Mouse (Mus musculus) forebrain, embryonic 11.5 days (tissue): ENCODE data around the gene Bcl9. TPM values are rescaled to one million over a fixed set of nuclear protein-coding genes. Genes with fewer than 3 reads are reported as not detected.

Experiments
- ATAC-seq: fragments of 200-750 bp; cut with Nextera tagmentation; replicated peaks from 2 replicates; pipeline ENCODE4 v1.8.0; 2017; ENCODE audit warnings: moderate TSS enrichment; ENCODE audit not compliant: low FRiP score
- DNase-seq: peaks from one replicate; pipeline ENCODE4 v3.0.0-alpha.2; 2017; ENCODE audit warnings: low spot score
- H3K27ac ChIP-seq: fragments of 300-500 bp; sonication (generic); 2 replicates; pipeline ENCODE4 v1.5.1; 2014; ENCODE audit warnings: low read depth, low read length
- H3K27me3 ChIP-seq: fragments of 300-500 bp; sonication (generic); 2 replicates; pipeline ENCODE4 v1.6.1; 2014; ENCODE audit warnings: mild to moderate bottlenecking, low read length, mixed read lengths; ENCODE audit not compliant: control insufficient read depth, insufficient read depth
- H3K36me3 ChIP-seq: fragments of 300-500 bp; sonication (generic); 2 replicates; pipeline ENCODE4 v1.6.1; 2014; ENCODE audit warnings: mild to moderate bottlenecking, low read length, moderate library complexity, mixed read lengths; ENCODE audit not compliant: control insufficient read depth, insufficient read depth
- H3K4me1 ChIP-seq: fragments of 300-500 bp; sonication (generic); replicated peaks from 2 replicates; pipeline ENCODE4 v1.6.1; 2014; ENCODE audit warnings: low read length, mixed read lengths; ENCODE audit not compliant: control insufficient read depth, insufficient read depth
- H3K4me2 ChIP-seq: fragments of 300-500 bp; sonication (generic); 2 replicates; pipeline ENCODE4 v1.6.1; 2014; ENCODE audit warnings: low read depth, mild to moderate bottlenecking, low read length, moderate library complexity, mixed read lengths; ENCODE audit not compliant: severe bottlenecking
- H3K4me3 ChIP-seq: fragments of 300-500 bp; sonication (generic); 2 replicates; pipeline ENCODE4 v1.5.1; 2014; ENCODE audit warnings: low read depth, low read length
- H3K9ac ChIP-seq: fragments of 300-500 bp; sonication (generic); 2 replicates; pipeline ENCODE4 v1.6.1; 2014; ENCODE audit warnings: low read length
- H3K9me3 ChIP-seq: fragments of 300-500 bp; sonication (generic); 2 replicates; pipeline ENCODE4 v1.6.1; 2016; ENCODE audit warnings: low read length, mixed read lengths; ENCODE audit not compliant: control insufficient read depth
- WGBS: fragments of 180-500 bp; shearing (Covaris S2); extraction: QIAGEN DNeasy Blood & Tissue Kit; methylation state at CpG from one replicate; pipeline ENCODE4 v1.1.7; 2014; 5-methylcytosine and 5-hydroxymethylcytosine counted together
- polyA plus RNA-seq: library from polyadenylated mRNA; unstranded; fragments of >200 nt; fragmentation: Nextera tagmentation; extraction: Ambion mirVana; gene quantifications from 2 replicates; pipeline ENCODE4 v1.2.1, GENCODE M21; 2014

Bcl9 gene
- polyA plus RNA-seq, 1 experiment from 2014 or later, result 81.8 TPM

- Histone ChIP-seq H3K9me3 (no peaks in the 10 kb centered on the region), H3K4me2 (no peak overlapping the region), H3K4me3 (no peak overlapping the region), H3K36me3 (no peaks in the 10 kb centered on the region), H3K4me1 (no peaks in the 10 kb centered on the region), H3K27ac (no peak overlapping the region), H3K27me3 (no peaks in the 10 kb centered on the region), H3K9ac (no peak overlapping the region)
- DNase-seq (no peak), ATAC-seq (no peak)
- WGBS, result 97% methylated on average over 1 of the region's 1 CpGs
Measured at GRCm38 (mm10) chr3:97327356-97327755, 29.6 kb upstream of the Bcl9 start.

GRCm38 (mm10) chr3:97325621-97326345, 28.1 kb upstream of the Bcl9 start:
- Histone ChIP-seq H3K4me3 (no peak overlapping the region), H3K36me3 (no peaks in the 10 kb centered on the region), H3K4me2 (no peak overlapping the region), H3K9me3 (no peaks in the 10 kb centered on the region), H3K27ac (no peak overlapping the region), H3K27me3 (no peaks in the 10 kb centered on the region), H3K9ac (no peak overlapping the region), H3K4me1 (no peaks in the 10 kb centered on the region)
- DNase-seq, result no peak
- no peak for ATAC-seq
- 68% methylated on average over 15 of the region's 15 CpGs for WGBS

- H3K36me3 ChIP-seq, result no peaks in the 10 kb centered on the region
- peak; percentile 61 for DNase-seq
- H3K9me3 ChIP-seq, result no peaks in the 10 kb centered on the region
- H3K27me3 ChIP-seq, result no peaks in the 10 kb centered on the region
- H3K9ac ChIP-seq, result no peak overlapping the region
- H3K27ac ChIP-seq, result no peak overlapping the region
- no peaks in the 10 kb centered on the region for H3K4me1 ChIP-seq
- WGBS, result 42% methylated on average over 17 of the region's 17 CpGs
- no peak overlapping the region for H3K4me3 ChIP-seq
- peak; percentile 69 for ATAC-seq
- no peak overlapping the region for H3K4me2 ChIP-seq
Measured at GRCm38 (mm10) chr3:97324046-97324445, 26.3 kb upstream of the Bcl9 start.

GRCm38 (mm10) chr3:97317302-97317701, 19.6 kb upstream of the Bcl9 start:
- Histone ChIP-seq H3K4me2 (no peak overlapping the region), H3K4me3 (no peak overlapping the region), H3K36me3 (no peaks in the 10 kb centered on the region), H3K27ac (no peak overlapping the region), H3K27me3 (no peaks in the 10 kb centered on the region), H3K4me1 (peaks cover 3% of the 10 kb centered on the region; the same call in 1 of the 2 replicates), H3K9me3 (no peaks in the 10 kb centered on the region), H3K9ac (no peak overlapping the region)
- ATAC-seq (no peak), DNase-seq (no peak)
- WGBS, result 76% methylated on average over 3 of the region's 3 CpGs

- Histone ChIP-seq H3K27ac (0 out of 2 replicates have a peak overlapping the region, but pooled peaks have one; percentile 28), H3K4me3 (no peak overlapping the region)
- 78% methylated on average over 2 of the region's 2 CpGs for WGBS
Measured at GRCm38 (mm10) chr3:97313431-97313830, 15.7 kb upstream of the Bcl9 start.

GRCm38 (mm10) chr3:97311998-97312397, 14.3 kb upstream of the Bcl9 start:
- Histone ChIP-seq H3K9ac (peak overlapping the region; percentile 40; the same call in 1 of the 2 replicates), H3K9me3 (no peaks in the 10 kb centered on the region; the same call in 1 of the 2 replicates), H3K4me2 (peak overlapping the region; percentile 44), H3K4me1 (peaks cover 6% of the 10 kb centered on the region; the same call in 1 of the 2 replicates), H3K4me3 (peak overlapping the region; percentile 8; the same call in 1 of the 2 replicates), H3K27me3 (no peaks in the 10 kb centered on the region), H3K27ac (peak overlapping the region; percentile 43; the same call in 1 of the 2 replicates), H3K36me3 (no peaks in the 10 kb centered on the region)
- peak; percentile 78 for DNase-seq
- WGBS, result 24% methylated on average over 21 of the region's 21 CpGs
- ATAC-seq, result peak; percentile 62

More at GRCm38 (mm10) chr3:97313431-97313830, 15.7 kb upstream of the Bcl9 start:
- ATAC-seq, result peak; percentile 48; the same call in 1 of the 2 replicates
- H3K27me3 ChIP-seq, result no peaks in the 10 kb centered on the region
- H3K36me3 ChIP-seq, result no peaks in the 10 kb centered on the region
- H3K4me1 ChIP-seq, result peaks cover 6% of the 10 kb centered on the region; the same call in 1 of the 2 replicates
- DNase-seq, result no peak
- H3K9me3 ChIP-seq, result no peaks in the 10 kb centered on the region; the same call in 1 of the 2 replicates
- H3K4me2 ChIP-seq, result no peak overlapping the region
- H3K9ac ChIP-seq, result no peak overlapping the region

- peaks cover 6% of the 10 kb centered on the region; the same call in 1 of the 2 replicates for H3K4me1 ChIP-seq
- ATAC-seq (no peak), DNase-seq (no peak)
- H3K27ac ChIP-seq, result no peak overlapping the region
- no peaks in the 10 kb centered on the region for H3K36me3 ChIP-seq
- 9% methylated on average over 15 of the region's 16 CpGs for WGBS
- H3K9ac ChIP-seq, result no peak overlapping the region
- no peaks in the 10 kb centered on the region for H3K27me3 ChIP-seq
- no peaks in the 10 kb centered on the region; the same call in 1 of the 2 replicates for H3K9me3 ChIP-seq
- no peak overlapping the region; the same call in 1 of the 2 replicates for H3K4me3 ChIP-seq
- H3K4me2 ChIP-seq, result peak overlapping the region; percentile 32; the same call in 1 of the 2 replicates
Measured at GRCm38 (mm10) chr3:97309748-97310536, 12.2 kb upstream of the Bcl9 start.

GRCm38 (mm10) chr3:97308440-97308839, 10.7 kb upstream of the Bcl9 start:
- Histone ChIP-seq H3K27ac (no peak overlapping the region), H3K9me3 (no peaks in the 10 kb centered on the region; the same call in 1 of the 2 replicates), H3K36me3 (no peaks in the 10 kb centered on the region), H3K27me3 (no peaks in the 10 kb centered on the region), H3K4me1 (peaks cover 6% of the 10 kb centered on the region; the same call in 1 of the 2 replicates), H3K9ac (no peak overlapping the region), H3K4me2 (no peak overlapping the region), H3K4me3 (no peak overlapping the region)
- no peak for DNase-seq
- WGBS, result 53% methylated on average over 2 of the region's 2 CpGs
- no peak for ATAC-seq
